Mouse (Mus musculus) kidney, adult 2 months (tissue): ENCODE measurements around the gene Tmem30a.

ENCODE experiments used
- CTCF ChIP-seq: fragments of 200-500 bp; conservative IDR thresholded peaks from 2 replicates; pipeline ENCODE4 v1.5.1; 2011; ENCODE audit warnings: low read depth, mild to moderate bottlenecking, control low read depth, low read length, moderate library complexity, mixed read lengths; ENCODE audit not compliant: insufficient read depth, insufficient read length
- POLR2A ChIP-seq: fragments of 200-500 bp; IDR thresholded peaks from one replicate; pipeline ENCODE4 v1.6.1; 2011; ENCODE audit warnings: low read depth, low read length, control low read depth

GRCm38 (mm10) chr9:79755311-79755710, 38.0 kb downstream of the Tmem30a start:
- TF ChIP-seq CTCF (no peak), POLR2A (no peak)
